Mouse (Mus musculus) kidney, adult 2 months (tissue): Measurements from ENCODE around the gene Ugt1a9. TPM values are rescaled to one million over a fixed set of nuclear protein-coding genes. Genes with fewer than 3 reads are reported as not detected.
A peak's percentile ranks its signal among the peaks of the same experiment; 100 is the strongest.

Experiments
- DNase-seq: peaks from one replicate; pipeline ENCODE4 v3.0.0; 2021
- H3K27ac ChIP-seq: fragments of 200-500 bp; 2 replicates; pipeline ENCODE4 v1.5.1; 2012; ENCODE audit warnings: low read depth, low read length, control low read depth, inconsistent platforms; ENCODE audit not compliant: insufficient read depth
- H3K27me3 ChIP-seq: fragments of 200-500 bp; replicated peaks from 2 replicates; pipeline ENCODE4 v1.6.1; 2012; ENCODE audit warnings: mild to moderate bottlenecking, moderate library complexity, low read length, inconsistent platforms; ENCODE audit not compliant: control insufficient read depth, insufficient read depth
- H3K36me3 ChIP-seq: fragments of 200-500 bp; 2 replicates; pipeline ENCODE4 v1.6.1; 2012; ENCODE audit warnings: mild to moderate bottlenecking, moderate library complexity, low read length, inconsistent platforms; ENCODE audit not compliant: control insufficient read depth, insufficient read depth
- H3K4me1 ChIP-seq: fragments of 200-500 bp; 2 replicates; pipeline ENCODE4 v1.6.1; 2011; ENCODE audit warnings: low read length; ENCODE audit not compliant: control insufficient read depth, insufficient read depth
- H3K4me3 ChIP-seq: fragments of 200-500 bp; 2 replicates; pipeline ENCODE4 v1.5.1; 2011; ENCODE audit warnings: mild to moderate bottlenecking, low read depth, low read length, control low read depth; ENCODE audit not compliant: insufficient read depth
- CTCF ChIP-seq: fragments of 200-500 bp; conservative IDR thresholded peaks from 2 replicates; pipeline ENCODE4 v1.5.1; 2011; ENCODE audit warnings: low read depth, mild to moderate bottlenecking, control low read depth, low read length, moderate library complexity, mixed read lengths; ENCODE audit not compliant: insufficient read depth, insufficient read length
- POLR2A ChIP-seq: fragments of 200-500 bp; IDR thresholded peaks from one replicate; pipeline ENCODE4 v1.6.1; 2011; ENCODE audit warnings: low read depth, low read length, control low read depth
- WGBS: fragments of 180-500 bp; shearing (Covaris S2); methylation state at CpG from one replicate; pipeline ENCODE4 v1.1.7; 2018; 5-methylcytosine and 5-hydroxymethylcytosine counted together
- polyA plus RNA-seq: library from polyadenylated mRNA; depleted of rRNA; stranded (reverse); fragments of >200 nt; gene quantifications from 2 replicates; pipeline ENCODE4 v1.2.3, GENCODE M21; 2012

Ugt1a9 gene
- polyA plus RNA-seq, 1 experiment = 5.1 TPM

- TF ChIP-seq CTCF (no peak), POLR2A (no peak)
- Histone ChIP-seq H3K4me1 (no peaks in the 10 kb centered on the region), H3K27me3 (no peaks in the 10 kb centered on the region), H3K27ac (no peak overlapping the region), H3K36me3 (no peaks in the 10 kb centered on the region), H3K4me3 (no peak overlapping the region)
- DNase-seq = peak; percentile 32
- 71% methylated on average over 2 of the region's 2 CpGs for WGBS
These were observed 143.3 kb downstream of the Ugt1a9 start for GRCm38 (mm10) chr1:88213766-88214461.

- Histone ChIP-seq H3K36me3 (no peaks in the 10 kb centered on the region), H3K4me3 (no peak overlapping the region), H3K27ac (no peak overlapping the region), H3K4me1 (no peaks in the 10 kb centered on the region), H3K27me3 (no peaks in the 10 kb centered on the region)
- 76% methylated on average over 2 of the region's 2 CpGs for WGBS
- no peak for DNase-seq
- TF ChIP-seq POLR2A (no peak), CTCF (no peak)
These were observed 143.9 kb downstream of the Ugt1a9 start for GRCm38 (mm10) chr1:88214462-88214952.

- Histone ChIP-seq H3K4me1 (no peaks in the 10 kb centered on the region), H3K4me3 (no peak overlapping the region), H3K36me3 (no peaks in the 10 kb centered on the region), H3K27me3 (no peaks in the 10 kb centered on the region), H3K27ac (no peak overlapping the region)
- DNase-seq = peak; percentile 15
- 73% methylated on average over 10 of the region's 10 CpGs for WGBS
- TF ChIP-seq CTCF = no peak
- TF ChIP-seq POLR2A = no peak
These were observed 145.1 kb downstream of the Ugt1a9 start for GRCm38 (mm10) chr1:88215466-88216380.

- DNase-seq = no peak
- 62% methylated on average over 2 of the region's 2 CpGs for WGBS
- H3K4me3 ChIP-seq = no peak overlapping the region
- H3K36me3 ChIP-seq = no peaks in the 10 kb centered on the region
- H3K4me1 ChIP-seq = no peaks in the 10 kb centered on the region
- no peak overlapping the region for H3K27ac ChIP-seq
- no peak for TF ChIP-seq POLR2A
- TF ChIP-seq CTCF = no peak
- H3K27me3 ChIP-seq = no peaks in the 10 kb centered on the region
These were observed 146.0 kb downstream of the Ugt1a9 start for GRCm38 (mm10) chr1:88216551-88216950.

GRCm38 (mm10) chr1:88217144-88217543 lies 146.5 kb downstream of the Ugt1a9 start:
- WGBS = 55% methylated on average over 2 of the region's 2 CpGs

GRCm38 (mm10) chr1:88217576-88217975 lies 147.0 kb downstream of the Ugt1a9 start:
- TF ChIP-seq POLR2A = no peak
- no peak for TF ChIP-seq CTCF
- Histone ChIP-seq H3K36me3 (no peaks in the 10 kb centered on the region), H3K4me1 (no peaks in the 10 kb centered on the region), H3K27ac (no peak overlapping the region), H3K4me3 (no peak overlapping the region), H3K27me3 (no peaks in the 10 kb centered on the region)
- 33% methylated on average over 3 of the region's 3 CpGs for WGBS
- DNase-seq = no peak

More at GRCm38 (mm10) chr1:88217144-88217543, 146.5 kb downstream of the Ugt1a9 start:
- Histone ChIP-seq H3K4me3 (no peak overlapping the region), H3K27me3 (no peaks in the 10 kb centered on the region), H3K36me3 (no peaks in the 10 kb centered on the region), H3K27ac (no peak overlapping the region), H3K4me1 (no peaks in the 10 kb centered on the region)
- TF ChIP-seq POLR2A (no peak), CTCF (no peak)
- DNase-seq = peak; percentile 20

GRCm38 (mm10) chr1:88218051-88218450 lies 147.5 kb downstream of the Ugt1a9 start:
- 74% methylated on average over 9 of the region's 9 CpGs for WGBS
- H3K4me1 ChIP-seq = no peaks in the 10 kb centered on the region
- H3K27ac ChIP-seq = no peak overlapping the region
- no peaks in the 10 kb centered on the region for H3K27me3 ChIP-seq
- peak; percentile 23 for DNase-seq
- TF ChIP-seq POLR2A = no peak
- no peak for TF ChIP-seq CTCF
- H3K4me3 ChIP-seq = no peak overlapping the region
- no peaks in the 10 kb centered on the region for H3K36me3 ChIP-seq
